Mouse (Mus musculus) kidney, adult 2 months (tissue): ENCODE data around the gene Hcls1.

ENCODE experiments used
- CTCF ChIP-seq: fragments of 200-500 bp; conservative IDR thresholded peaks from 2 replicates; pipeline ENCODE4 v1.5.1; 2011; ENCODE audit warnings: low read depth, mild to moderate bottlenecking, control low read depth, low read length, moderate library complexity, mixed read lengths; ENCODE audit not compliant: insufficient read depth, insufficient read length
- POLR2A ChIP-seq: fragments of 200-500 bp; IDR thresholded peaks from one replicate; pipeline ENCODE4 v1.6.1; 2011; ENCODE audit warnings: low read depth, low read length, control low read depth

- TF ChIP-seq CTCF = no peak
- TF ChIP-seq POLR2A = no peak
Observed at GRCm38 (mm10) chr16:36983796-36984195, 49.0 kb downstream of the Hcls1 start.
